Mouse (Mus musculus): ENCODE measurements around the gene Emilin2.

Gene Emilin2

DNA sequence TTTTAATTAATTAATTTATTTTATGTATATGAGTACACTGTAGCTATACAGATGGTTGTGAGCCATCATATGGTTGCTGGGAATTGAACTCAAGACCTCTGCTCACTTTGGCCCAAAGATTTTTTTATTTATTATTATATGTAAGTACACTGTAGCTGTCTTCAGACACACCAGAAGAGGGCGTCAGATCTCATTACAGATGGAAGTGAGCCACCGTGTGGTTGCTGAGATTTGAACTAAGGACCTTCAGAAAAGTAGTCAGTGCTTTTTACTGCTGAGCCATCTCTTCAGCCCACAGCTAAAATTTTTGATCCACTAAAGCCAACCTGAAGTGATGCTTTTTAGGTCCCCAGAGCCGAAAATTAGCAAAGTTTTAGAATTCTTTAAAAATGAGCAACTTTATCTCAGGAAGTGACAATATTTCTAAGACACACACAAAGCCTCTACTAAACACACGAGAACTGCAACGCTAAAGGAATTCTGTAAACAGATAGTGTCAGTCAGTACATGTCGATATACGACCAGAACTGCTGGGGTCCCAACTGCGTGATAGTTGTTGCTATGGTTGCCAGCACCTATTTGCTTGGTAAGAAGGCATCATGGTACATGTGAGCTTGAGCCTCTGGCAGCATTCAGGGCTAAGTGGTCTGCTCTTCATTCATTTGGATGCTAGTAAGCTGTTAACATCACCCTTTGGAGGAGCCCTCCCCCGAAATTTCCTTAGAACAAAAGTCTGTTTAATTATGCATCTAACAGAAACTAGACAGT, 84.5 kb downstream of the Emilin2 start:
- no peak for DNase-seq

DNA sequence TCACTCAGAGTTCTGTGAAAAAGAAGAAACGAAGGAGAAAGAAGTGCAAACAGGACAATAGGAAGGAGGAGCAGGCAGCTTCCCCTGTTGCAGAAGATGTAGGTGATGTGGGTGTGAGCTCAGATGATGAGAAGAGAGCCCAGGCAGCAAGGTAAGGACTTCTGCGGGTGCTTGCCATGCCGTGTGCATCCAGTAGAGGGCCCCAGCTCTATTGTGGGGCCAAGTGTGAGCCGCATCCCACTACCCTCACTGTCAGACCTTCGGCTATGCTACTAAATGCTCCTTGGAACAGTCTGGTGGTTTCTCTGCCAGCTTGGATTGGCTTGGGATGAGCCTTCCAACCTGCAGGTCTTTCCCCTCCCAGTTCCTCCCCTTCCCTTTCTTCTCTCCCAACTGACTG, 86.7 kb downstream of the Emilin2 start:
- peak; percentile 35 for DNase-seq

DNA sequence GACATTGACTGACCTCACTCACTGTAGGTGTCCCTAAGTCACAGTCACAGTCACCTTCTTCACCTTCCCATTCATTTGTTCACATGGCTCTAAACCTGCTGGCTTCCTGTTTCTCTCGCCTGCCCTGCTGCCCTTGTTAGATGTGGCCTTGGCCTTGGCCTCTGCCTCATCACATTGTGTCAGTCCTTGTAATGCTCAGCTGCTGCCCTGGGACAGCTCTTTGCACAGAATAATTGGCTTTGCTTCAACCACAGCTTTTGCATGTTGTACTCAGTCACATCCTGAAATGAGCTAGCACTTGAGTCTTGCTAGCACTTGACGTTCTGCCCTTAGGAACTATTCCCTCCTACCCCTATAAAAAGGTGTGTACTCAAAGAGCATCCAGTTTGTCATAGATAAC, 87.3 kb downstream of the Emilin2 start:
- no peak for DNase-seq

DNA sequence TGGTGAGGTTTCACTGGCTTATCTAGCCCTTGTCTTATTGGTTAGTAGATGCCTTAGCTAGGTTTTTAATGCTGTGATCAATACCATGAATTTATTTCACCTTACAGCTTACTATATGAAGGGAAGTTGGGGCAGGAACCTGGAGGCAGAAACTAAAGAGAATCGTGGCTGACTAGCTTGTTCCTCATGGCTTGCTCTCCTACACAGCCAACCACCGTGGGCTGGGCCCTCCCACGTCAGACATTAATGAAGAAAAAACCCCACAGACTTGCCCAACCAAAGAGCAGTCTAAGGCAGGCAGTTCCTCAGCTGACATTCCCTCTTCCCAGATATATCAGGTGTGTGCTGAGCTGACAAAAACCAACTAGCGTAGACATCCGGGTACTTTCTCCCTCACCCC, 88.1 kb downstream of the Emilin2 start:
- DNase-seq, result peak; percentile 34

DNA sequence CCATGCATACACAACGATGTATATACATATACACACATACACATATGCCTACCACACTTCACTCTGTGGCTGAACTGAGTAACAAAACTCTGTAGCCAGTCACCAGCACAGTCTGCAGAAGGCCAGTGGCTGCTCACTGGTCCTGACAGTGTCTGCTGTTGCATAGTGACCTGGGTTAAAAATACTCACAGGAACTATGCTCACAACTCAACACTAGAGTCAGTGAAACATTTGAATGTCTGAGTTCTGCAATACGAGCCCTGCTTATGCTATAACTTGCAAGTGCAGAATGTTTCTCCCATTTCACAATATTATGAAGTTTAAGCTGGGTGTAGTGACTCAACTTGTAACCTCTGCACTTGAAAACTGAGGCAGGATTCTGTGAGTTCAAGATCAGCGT, 90.4 kb downstream of the Emilin2 start:
- DNase-seq, result no peak

DNA sequence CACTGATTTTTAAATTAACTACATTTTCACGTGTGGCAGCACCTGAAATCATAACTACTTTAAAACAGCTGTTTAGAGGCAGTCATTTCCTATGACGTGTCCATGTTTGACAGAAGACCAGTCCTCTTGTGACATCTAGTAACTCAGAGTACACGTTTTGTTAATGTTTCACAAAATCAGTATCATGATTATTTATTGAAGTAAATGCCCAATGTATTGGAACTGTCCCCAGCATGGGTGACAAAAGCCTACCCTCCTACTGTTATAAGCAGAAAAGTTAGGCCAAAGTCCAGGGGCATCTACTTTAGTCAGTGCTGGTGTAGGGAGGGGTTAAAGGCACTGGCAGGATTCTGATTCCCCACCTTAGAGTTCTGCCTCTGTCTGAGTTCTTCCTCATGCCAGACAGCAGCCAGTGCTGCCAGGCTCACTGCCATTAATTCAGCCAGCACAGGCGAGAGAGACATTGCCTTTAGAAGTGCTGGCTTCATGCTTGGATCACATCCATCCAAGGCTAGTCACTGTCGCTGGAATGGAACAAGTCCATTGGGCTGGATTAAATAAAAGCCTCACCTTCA, 94.6 kb downstream of the Emilin2 start:
- no peak for DNase-seq

DNA sequence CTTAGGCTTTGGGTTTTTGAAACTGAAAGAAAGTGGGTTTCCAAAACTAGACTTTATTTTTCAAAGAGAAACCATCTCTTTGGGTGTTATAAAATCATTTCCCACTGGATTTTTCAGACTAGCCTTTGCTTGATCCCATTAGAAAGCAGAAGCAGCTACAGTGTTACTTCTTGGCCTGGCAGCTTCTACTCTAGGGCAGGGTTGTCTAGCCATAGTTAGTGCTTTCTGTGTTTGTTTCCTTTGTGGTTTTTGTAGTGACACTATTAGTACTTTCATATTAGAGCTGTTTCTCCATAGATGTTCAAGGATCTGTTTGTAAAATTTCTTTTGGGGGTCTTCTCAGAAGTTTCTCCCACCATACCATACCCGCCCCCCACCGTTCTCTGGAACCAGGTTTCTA, 95.5 kb downstream of the Emilin2 start:
- DNase-seq, result no peak

DNA sequence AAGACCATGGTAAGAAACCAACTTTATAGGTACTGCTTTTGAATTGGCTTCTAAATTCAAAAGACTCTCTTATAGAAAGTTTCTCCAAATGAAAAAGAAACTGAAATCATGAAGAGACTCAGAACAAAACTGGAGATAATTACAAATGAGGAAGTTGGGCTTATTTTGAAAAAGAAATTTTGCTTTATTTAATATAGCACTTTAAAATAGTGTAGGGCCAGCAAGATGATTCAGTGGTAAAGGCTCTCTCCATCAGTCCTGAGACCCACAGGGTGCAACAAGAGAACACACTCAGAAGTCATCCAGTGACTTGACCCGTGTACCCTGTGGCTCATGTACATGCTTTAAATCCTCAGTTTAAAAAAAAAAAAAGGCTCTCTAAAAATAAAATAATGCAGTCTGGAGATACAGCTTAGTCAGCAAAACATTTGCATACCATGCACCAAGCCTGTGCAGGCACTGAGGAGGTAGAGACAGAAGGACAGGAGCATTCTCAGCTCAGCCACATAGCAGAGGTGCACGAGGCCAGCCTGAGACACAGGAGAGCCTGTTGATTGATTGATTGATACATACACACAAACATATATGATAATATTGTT, 96.4 kb downstream of the Emilin2 start:
- no peak for DNase-seq

DNA sequence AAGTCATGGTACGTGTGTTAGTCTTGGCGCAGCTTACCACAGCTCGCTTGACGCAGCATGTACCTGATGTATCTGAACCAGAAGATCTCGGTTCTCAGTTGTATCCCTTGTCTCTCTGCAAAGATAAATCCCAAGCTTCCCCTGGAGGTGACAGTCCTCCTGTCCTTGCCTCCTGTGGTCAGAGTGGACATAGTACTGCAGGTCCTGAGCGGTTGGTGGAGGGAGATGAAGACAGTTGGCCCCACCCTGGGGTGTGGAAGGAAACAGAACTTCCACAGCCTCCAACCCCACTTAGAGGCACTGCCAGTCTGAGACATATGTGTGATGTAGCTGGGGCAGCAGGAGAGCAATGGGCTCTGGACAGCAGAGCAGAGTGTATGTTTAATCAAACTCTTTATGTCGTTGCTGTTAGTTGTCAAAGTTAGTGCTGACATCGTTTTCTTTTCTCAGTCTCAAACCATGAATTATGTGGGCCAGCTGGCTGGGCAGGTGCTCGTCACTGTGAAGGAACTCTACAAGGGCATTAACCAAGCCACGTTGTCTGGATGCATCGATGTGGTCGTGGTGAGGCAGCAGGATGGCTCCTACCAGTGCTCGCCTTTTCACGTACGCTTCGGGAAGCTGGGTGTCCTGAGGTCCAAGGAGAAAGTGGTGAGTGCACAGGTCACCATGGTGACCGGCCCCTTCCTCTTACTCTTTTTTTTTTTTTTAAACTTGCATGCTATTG, 97.1 kb downstream of the Emilin2 start:
- DNase-seq, result peak; percentile 31

DNA sequence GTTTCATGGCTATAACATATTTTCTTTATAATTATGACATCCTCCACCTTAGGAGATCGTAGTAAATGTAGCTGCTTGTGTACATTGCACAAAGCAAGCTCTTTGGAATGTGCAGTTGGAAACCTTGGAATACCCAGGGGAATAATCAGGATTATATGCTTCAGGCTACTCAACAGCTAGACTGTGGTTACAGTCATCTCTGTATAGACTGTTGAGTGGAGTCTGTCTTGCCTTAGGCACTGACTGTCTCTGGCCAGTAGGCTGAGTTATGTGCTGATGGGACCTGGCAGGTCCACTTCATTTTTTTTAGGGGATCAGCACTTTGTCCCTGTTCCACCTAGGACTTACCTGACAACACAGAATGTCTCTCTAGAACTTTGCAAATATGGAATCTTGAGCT, 98.1 kb downstream of the Emilin2 start:
- no peak for DNase-seq

DNA sequence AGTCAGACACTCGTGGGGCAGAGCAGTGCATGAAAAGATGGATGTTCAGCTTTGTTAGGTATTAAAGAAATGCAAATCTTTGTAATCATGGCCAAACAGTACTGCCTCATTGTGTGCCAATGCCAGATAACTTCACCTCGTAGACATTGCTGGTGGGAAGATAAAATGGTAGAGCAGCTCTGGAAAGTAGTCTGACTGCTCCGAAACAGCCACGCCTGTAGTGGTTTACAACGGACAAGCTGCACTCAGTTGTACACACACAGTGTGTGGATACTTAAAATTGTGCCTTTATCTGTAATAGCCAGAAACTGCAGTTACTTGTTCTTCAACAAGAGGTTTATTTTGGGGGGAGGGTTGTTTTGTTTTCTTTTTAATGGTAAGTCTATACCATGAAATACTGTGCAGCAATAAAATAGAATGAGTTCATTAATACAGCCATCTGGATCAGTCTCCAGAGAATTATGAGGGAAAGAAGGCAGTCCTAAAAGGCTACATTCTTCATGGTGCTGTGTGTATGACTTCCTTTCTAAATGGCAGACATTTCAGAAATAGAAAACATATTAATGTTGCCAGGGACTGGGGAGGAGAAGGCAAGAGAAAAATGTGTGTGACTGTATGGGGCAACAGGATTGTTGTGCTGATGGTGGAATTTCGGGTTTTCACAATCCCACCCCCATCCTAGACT, 99.7 kb downstream of the Emilin2 start:
- no peak for DNase-seq

DNA sequence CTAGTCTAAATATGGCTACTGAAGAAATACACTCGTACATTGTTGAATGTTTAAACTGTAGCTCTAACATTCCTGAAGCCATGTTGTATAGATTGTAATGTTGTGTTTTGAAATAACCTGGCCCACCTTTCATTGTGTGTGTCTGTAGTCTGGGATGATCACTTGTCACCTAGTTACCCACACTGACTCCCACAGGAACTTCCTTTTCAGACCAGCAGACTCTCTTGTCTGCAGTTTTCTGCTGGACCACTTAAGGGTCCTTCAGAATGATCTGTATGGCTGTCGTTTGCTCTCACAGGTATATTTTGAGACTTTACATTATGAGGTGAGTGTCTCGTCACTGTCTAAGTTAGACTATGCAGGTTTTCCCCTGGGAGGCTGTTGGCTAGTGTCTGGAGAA, 101.8 kb downstream of the Emilin2 start:
- no peak for DNase-seq

DNA sequence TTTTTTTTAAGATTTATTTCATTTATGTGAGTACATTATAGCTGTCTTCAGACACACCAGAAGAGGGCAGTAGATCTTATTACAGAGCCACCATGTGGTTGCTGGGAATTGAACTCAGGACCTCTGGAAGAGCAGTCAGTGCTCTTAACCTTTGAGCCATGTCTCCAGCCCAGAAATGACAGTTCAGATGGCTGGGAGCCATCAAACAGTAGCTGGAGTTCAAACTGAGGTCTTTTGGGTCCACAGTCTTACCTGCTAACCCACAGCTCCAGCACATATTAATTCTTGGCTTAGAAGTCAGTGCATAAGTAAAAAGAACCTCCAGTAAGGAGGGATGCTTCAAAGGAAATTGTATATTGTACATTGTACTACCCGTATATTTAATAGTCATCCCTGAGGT, 102.9 kb downstream of the Emilin2 start:
- no peak for DNase-seq

DNA sequence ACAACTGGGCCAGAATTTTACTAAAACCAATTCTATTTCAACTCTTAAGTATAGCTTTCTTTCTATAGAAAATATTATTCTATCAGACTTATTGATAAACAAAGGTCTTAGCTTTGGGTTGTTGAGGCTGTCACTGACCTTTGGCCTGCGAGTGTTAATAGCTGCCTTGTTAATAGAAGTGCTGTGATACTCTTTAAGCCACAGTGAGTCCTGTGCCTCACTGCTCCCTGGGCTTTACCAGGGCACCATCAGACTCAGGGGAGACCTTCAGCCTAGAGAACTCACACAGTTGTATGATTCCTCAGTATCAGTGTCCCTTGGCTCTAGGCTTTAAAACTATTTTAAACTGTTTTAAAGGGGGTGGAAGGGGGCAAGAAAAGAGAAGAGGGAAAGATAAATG, 103.4 kb downstream of the Emilin2 start:
- no peak for DNase-seq

DNA sequence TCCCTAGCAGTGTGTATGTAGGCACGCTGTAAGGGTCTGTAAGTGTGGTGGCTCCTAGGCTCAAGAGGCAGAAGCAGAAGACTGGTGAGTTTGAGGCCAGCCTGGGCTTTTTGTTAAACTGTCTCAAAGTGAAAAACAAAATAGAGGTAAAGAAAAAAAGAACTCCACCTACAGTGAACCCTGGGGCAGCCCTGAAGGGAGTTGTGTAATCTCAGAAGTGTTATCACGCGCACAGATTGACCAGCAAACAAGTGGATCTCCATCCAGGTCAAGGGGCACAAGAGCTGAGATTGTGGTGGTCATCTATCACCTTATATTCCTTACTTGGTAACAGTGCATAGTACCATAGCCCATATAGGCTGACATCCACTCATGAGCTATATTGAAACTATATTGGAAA, 104.5 kb downstream of the Emilin2 start:
- peak; percentile 59 for DNase-seq

DNA sequence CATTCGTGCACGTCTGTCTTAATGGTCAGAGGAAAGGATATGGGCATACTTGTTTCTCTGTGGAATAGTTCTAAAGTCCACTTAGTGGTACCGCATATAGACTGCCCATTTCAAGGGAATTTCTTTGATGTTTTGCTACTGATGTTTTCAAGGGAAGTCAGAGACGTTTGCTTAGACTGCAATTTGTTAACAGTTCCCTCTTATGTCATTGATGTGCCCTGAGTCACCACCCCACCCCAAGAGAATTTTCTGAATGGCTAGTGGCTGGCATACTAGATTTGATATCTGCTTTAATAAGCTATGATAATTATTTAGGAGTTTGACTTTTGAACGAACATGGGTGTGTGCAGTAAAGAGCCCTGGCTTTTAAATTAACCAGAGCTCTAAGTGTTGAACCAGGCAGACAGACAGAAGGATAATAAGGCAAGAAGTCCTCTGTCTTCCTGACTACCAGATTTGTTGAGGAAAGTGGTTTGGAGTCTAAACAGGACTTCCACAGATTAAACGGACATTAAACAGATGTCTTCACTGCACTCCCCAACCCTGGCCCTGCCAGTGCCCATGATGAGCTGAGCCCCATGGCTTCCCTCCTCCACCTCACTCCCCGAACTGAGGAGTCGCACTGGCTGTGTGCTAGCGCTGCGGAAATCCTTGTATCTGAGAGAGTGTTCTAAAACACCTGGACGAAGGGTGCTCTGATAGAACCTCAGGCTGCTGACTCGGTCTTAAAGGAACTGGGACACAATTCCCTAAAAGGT, 105.5 kb downstream of the Emilin2 start:
- DNase-seq, result no peak

DNA sequence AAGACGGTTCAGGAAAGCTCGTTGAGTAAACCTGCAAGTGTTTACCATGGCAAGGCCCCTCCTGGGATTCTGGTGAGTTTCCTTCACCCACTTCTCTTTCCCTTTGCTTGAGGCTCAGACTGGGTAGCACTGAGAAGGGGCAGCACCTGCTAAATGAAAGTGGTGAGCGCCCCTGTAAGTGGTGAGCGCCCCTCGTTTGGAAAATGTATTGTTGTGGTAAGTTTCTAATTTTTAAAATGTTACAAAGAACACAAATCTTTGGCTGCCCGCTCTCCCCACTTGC, 107.0 kb downstream of the Emilin2 start:
- DNase-seq, result no peak

DNA sequence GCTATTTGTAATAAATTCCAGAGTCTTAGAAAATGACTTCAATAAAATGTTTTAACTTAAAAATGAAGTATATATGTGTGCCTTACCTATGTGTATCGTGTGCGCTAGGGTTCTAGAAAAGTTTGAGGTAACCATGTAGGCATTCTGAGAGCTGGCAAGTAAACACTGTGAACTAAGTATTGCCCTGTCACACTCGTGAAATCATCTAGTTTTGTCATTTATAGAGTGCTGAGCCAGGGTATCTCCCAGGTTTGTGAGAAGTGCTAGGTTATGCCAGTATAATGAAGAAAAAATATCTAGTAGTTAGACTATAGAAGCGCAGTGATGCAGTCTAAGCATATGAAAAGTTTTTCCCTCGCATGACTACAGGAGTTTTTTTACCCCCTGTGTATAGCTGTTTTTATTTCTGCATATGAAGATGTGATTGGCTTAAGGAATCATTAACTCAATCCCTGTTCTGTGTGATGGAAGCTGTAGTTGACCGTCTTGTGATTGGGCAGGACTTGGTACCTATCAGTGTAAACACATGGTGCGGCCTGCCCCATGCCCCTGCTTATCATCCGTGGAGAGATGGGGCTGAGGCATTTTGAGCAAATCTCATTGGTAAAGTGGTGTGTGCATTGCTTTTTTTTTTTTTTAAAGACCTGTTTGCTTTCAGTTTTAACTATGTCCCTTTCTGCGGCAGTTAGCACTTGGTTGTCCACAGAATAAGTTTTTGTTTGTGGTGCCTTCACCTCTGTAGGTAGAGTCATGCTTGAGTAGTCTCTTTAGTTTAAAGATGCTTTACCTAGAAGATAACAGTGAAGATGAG, 107.6 kb downstream of the Emilin2 start:
- DNase-seq, result no peak
